ENCODE assay signal across 8 mouse cellular contexts in genomic region chr10:117224102-117224990, GRCm38 (mm10). TPM values are rescaled to one million over a fixed set of nuclear protein-coding genes. Genes with fewer than 3 reads are reported as not detected.
A peak's percentile ranks its signal among the peaks of the same experiment; 100 is the strongest.
DNase-seq lines count a peak whose midpoint lies in the region; ATAC-seq and TF ChIP-seq lines count a peak whose summit lies in the region.

TSS of gene Yeats4 (minus strand) at chr10:117224507.

- intact Hi-C loops in heart, postnatal 36 days (cut with DNase I): loop anchor here (10.0 kb wide), 1 partner anchor 210 kb away; no protein-coding TSS in a partner anchor

- in situ Hi-C loops in ES-E14 (cut with MboI; ENCODE audit: low sequenced_read_pairs in 2 of 2, unreplicated experiment in 2 of 2): no loop called here

- H3K4me1 ChIP-seq in ES-E14 (ENCODE audit: control insufficient read depth in 2 of 2, insufficient read depth in 2 of 2, low read length in 2 of 2, poor library complexity in 1 of 2): peaks cover 0 to 5% of the 10 kb centered on the region in 2 experiments; a peak in 2 of 4 replicates
- peaks cover 11% of the 10 kb centered on the region for H3K4me1 ChIP-seq in forebrain, embryonic 16.5 days (replicated peaks; ENCODE audit: control insufficient read depth, insufficient read depth, low read length)
- 0 out of 2 replicates have a peak, but pooled peaks cover 3% of the 10 kb centered on the region for H3K4me1 ChIP-seq in lung, embryonic 14.5 days (ENCODE audit: insufficient read depth)
- peaks cover 3% of the 10 kb centered on the region for H3K4me1 ChIP-seq in olfactory bulb, adult 2 months (ENCODE audit: control insufficient read depth, insufficient read depth, low read length)
- peaks cover 6% of the 10 kb centered on the region; the same call in 1 of the 2 replicates for H3K4me1 ChIP-seq in thymus, adult 2 months (replicated peaks; ENCODE audit: control insufficient read depth, insufficient read depth, low read length)

- H3K27me3 ChIP-seq in forebrain, embryonic 16.5 days (replicated peaks; ENCODE audit: control insufficient read depth, insufficient read depth, low read length): no peaks in the 10 kb centered on the region
- H3K27me3 ChIP-seq in lung, embryonic 14.5 days (ENCODE audit: insufficient read depth, low read length): no peaks in the 10 kb centered on the region
- no peaks in the 10 kb centered on the region for H3K27me3 ChIP-seq in thymus, adult 2 months (ENCODE audit: control insufficient read depth, insufficient read depth, low read length)

- H3K27ac ChIP-seq in ES-E14 (ENCODE audit: insufficient read depth, low read depth, low read length, poor library complexity, severe bottlenecking): peak within 1 kb of the TSS; percentile 97
- H3K27ac ChIP-seq in forebrain, embryonic 16.5 days (ENCODE audit: low read length): peak within 1 kb of the TSS; percentile 99
- peak within 1 kb of the TSS; percentile 100 for H3K27ac ChIP-seq in layer of hippocampus, adult 2 months
- peak within 1 kb of the TSS; percentile 99 for H3K27ac ChIP-seq in lung, embryonic 14.5 days (ENCODE audit: low read depth)
- H3K27ac ChIP-seq in olfactory bulb, adult 2 months (ENCODE audit: insufficient read depth, low read depth, low read length): peak within 1 kb of the TSS; percentile 98
- H3K27ac ChIP-seq in thymus, adult 2 months (ENCODE audit: control insufficient read depth, insufficient read depth, low read length): 0 out of 2 replicates have a peak within 1 kb of the TSS, but pooled peaks have one; percentile 41

- peaks cover 17% of the 10 kb centered on the region for H3K36me3 ChIP-seq in ES-E14 (ENCODE audit: control insufficient read depth, insufficient read depth, low read length, poor library complexity, severe bottlenecking)
- peaks cover 11% of the 10 kb centered on the region for H3K36me3 ChIP-seq in forebrain, embryonic 16.5 days (ENCODE audit: control insufficient read depth, insufficient read depth)
- peaks cover 36% of the 10 kb centered on the region for H3K36me3 ChIP-seq in lung, embryonic 14.5 days (ENCODE audit: insufficient read depth)
- peaks cover 30% of the 10 kb centered on the region for H3K36me3 ChIP-seq in thymus, adult 2 months (ENCODE audit: control insufficient read depth, insufficient read depth, low read length)

- peak within 1 kb of the TSS; percentile 83 for H3K4me2 ChIP-seq in forebrain, embryonic 16.5 days (ENCODE audit: low read length)
- peak within 1 kb of the TSS; percentile 91 for H3K4me2 ChIP-seq in lung, embryonic 14.5 days

- no peaks in the 10 kb centered on the region for H3K9me3 ChIP-seq in ES-E14 (ENCODE audit: control insufficient read depth, insufficient read depth, low read depth, low read length)
- H3K9me3 ChIP-seq in forebrain, embryonic 16.5 days (ENCODE audit: control insufficient read depth, low read length): no peaks in the 10 kb centered on the region
- no peaks in the 10 kb centered on the region for H3K9me3 ChIP-seq in lung, embryonic 14.5 days (ENCODE audit: low read depth, low read length)

- H3K4me3 ChIP-seq in ES-E14 (ENCODE audit: insufficient read depth in 1 of 2, low read depth in 1 of 2, low read length in 2 of 2, poor library complexity in 1 of 2, severe bottlenecking in 1 of 2): peak within 1 kb of the TSS; percentile 88 to 95
- H3K4me3 ChIP-seq in forebrain, embryonic 16.5 days (replicated peaks; ENCODE audit: low read length): peak within 1 kb of the TSS; percentile 89
- H3K4me3 ChIP-seq in layer of hippocampus, adult 2 months: peak within 1 kb of the TSS; percentile 93
- H3K4me3 ChIP-seq in lung, embryonic 14.5 days (ENCODE audit: low read depth, low read length): peak within 1 kb of the TSS; percentile 76
- peak within 1 kb of the TSS; percentile 73 for H3K4me3 ChIP-seq in olfactory bulb, adult 2 months (ENCODE audit: insufficient read depth, low read depth, low read length)
- H3K4me3 ChIP-seq in thymus, adult 2 months (ENCODE audit: control insufficient read depth, insufficient read depth, low read length): peak within 1 kb of the TSS; percentile 82

- H3K9ac ChIP-seq in ES-E14 (ENCODE audit: insufficient read depth, low read depth, low read length, poor library complexity, severe bottlenecking): peak within 1 kb of the TSS; percentile 100
- peak within 1 kb of the TSS; percentile 99 for H3K9ac ChIP-seq in forebrain, embryonic 16.5 days (replicated peaks; ENCODE audit: low read depth, low read length)
- peak within 1 kb of the TSS; percentile 93 for H3K9ac ChIP-seq in lung, embryonic 14.5 days

- 1% methylated on average over 63 of the region's 63 CpGs for WGBS in forebrain, embryonic 16.5 days
- WGBS in lung, embryonic 14.5 days: 2% methylated on average over 63 of the region's 63 CpGs
- under 1% methylated on average over 63 of the region's 63 CpGs for WGBS in olfactory bulb, adult 2 months
- 3% methylated on average over 63 of the region's 63 CpGs for WGBS in thymus, adult 2 months

- TF ChIP-seq POLR2A in olfactory bulb, adult 2 months (IDR thresholded peaks at IDR 0.05; ENCODE audit: insufficient read depth, low read depth, low read length): peak; percentile 99
- TF ChIP-seq POLR2A in thymus, adult 2 months (IDR thresholded peaks at IDR 0.05; ENCODE audit: control insufficient read depth, extremely low read depth, insufficient read depth, low read length, poor library complexity): peak; percentile 86; the same call in 1 of the 2 replicates

- DNase-seq in ES-E14 (ENCODE audit: low read depth, low spot score): peak; percentile 85
- DNase-seq in cerebellum, adult 11-12 months: peak; percentile 96
- peak; percentile 94 to 100 for DNase-seq in heart, postnatal 36 days
- DNase-seq in layer of hippocampus, adult 2 months (ENCODE audit: low spot score in 2 of 2): peak; percentile 92 to 95
- DNase-seq in lung, embryonic 14.5 days: peak; percentile 96
- DNase-seq in thymus, adult 2 months: peak; percentile 94

- no peak for TF ChIP-seq CTCF in layer of hippocampus, adult 2 months (conservative IDR thresholded peaks at IDR 0.05)
- TF ChIP-seq CTCF in lung, embryonic 14.5 days (IDR thresholded peaks at IDR 0.05; ENCODE audit: low read depth): no peak
- no peak for TF ChIP-seq CTCF in olfactory bulb, adult 2 months (IDR thresholded peaks at IDR 0.05; ENCODE audit: insufficient read depth, low read depth, low read length)
- peak; percentile 57; the same call in 1 of the 2 replicates for TF ChIP-seq CTCF in thymus, adult 2 months (IDR thresholded peaks at IDR 0.05; ENCODE audit: borderline replicate concordance, control insufficient read depth, extremely low read depth, insufficient read depth, low read length, poor library complexity)

- peak; percentile 97 for ATAC-seq in forebrain, embryonic 16.5 days
- ATAC-seq in lung, embryonic 14.5 days (ENCODE audit: insufficient read depth): peak; percentile 96

TF ChIP-seq in ES-E14, 5 proteins besides CTCF, POLR2A, EP300 and RAD21:
- TF ChIP-seq CHD2 (IDR thresholded peaks at IDR 0.05; ENCODE audit: low read depth, low read length) (no peak), HCFC1 (IDR thresholded peaks at IDR 0.05; ENCODE audit: borderline replicate concordance, insufficient read depth, low read length) (peak; percentile 55; the same call in 1 of the 2 replicates)

RNA-seq across cellular contexts. Expression of gene Yeats4, which starts in this region (rescaled TPM):
- 39.7 and 47.3 TPM in 2 replicates for total RNA-seq in ES-E14 (2012; rRNA removed)
- polyA plus RNA-seq in forebrain, embryonic 16.5 days (2015; fragmentation: Nextera tagmentation; extraction: Ambion mirVana): 95.7 and 97.1 TPM in 2 replicates
- total RNA-seq in heart, postnatal 36 days (2021): 10 to 100 TPM; 28.3 to 28.8 TPM
- total RNA-seq in layer of hippocampus, adult 2 months (2021): 10 to 100 TPM; 45.2 to 49.3 TPM
- polyA plus RNA-seq in lung, embryonic 14.5 days (2014; fragmentation: Nextera tagmentation; extraction: Ambion mirVana): 73.0 and 74.9 TPM in 2 replicates
- 578 TPM in 1 of 2 replicates, not detected in the other for polyA plus RNA-seq in olfactory bulb, adult 2 months (2012; ENCODE audit: insufficient read depth, insufficient read length, low replicate concordance, missing spikeins)
- 41.6 and 43.3 TPM in 2 replicates for polyA plus RNA-seq in thymus, adult 2 months (2012; rRNA removed)

Comparison
In these comparisons a context has a peak if more than half of its experiments do, and no peak if none do; other contexts are left out.
1. Peak in every context shown above with its lines: DNase-seq, ATAC-seq, H3K4me3 ChIP-seq and H3K27ac ChIP-seq.
2. H3K27ac ChIP-seq: peak in every context shown above with its lines; median percentile 100 in layer of hippocampus, adult 2 months; 99 in forebrain, embryonic 16.5 days; 99 in lung, embryonic 14.5 days; 98 in olfactory bulb, adult 2 months; 97 in ES-E14; 41 in thymus, adult 2 months.